Mouse (Mus musculus) brain, embryonic 18.5 days (tissue): ENCODE data around the gene Etv1.

Experiments used
- DNase-seq: peaks from one replicate; pipeline ENCODE4 v3.0.0-alpha.2; 2012; ENCODE audit warnings: low read depth, low spot score

Etv1 gene

GRCm38 (mm10) chr12:38779186-38779777 is at the start of gene Etv1:
Gene Etv1 (plus strand): TSS chr12:38779380.
- no peak for DNase-seq

- DNase-seq = no peak
Observed at GRCm38 (mm10) chr12:38729661-38730060, 49.5 kb upstream of the Etv1 start.

DNA sequence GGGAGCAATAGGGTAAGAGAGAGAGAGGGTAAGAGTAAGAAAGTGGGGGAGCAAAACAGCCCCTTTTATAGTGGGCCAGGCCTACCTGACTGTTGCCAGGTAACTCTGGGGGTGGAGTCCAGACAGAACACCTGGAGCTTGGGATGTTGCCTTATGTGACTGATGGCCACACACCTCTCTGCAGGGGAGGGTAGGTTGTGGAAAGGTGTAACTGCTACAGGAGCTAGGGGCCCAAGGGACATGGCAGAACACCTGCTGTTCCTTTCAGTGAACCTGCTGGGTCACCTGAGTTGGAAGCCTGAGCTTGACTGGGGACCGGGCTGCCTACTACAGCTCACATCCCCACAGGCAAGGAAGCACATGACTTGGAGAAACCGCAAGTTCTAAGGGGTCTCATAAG is 48.4 kb upstream of the Etv1 start:
- no peak for DNase-seq

DNA sequence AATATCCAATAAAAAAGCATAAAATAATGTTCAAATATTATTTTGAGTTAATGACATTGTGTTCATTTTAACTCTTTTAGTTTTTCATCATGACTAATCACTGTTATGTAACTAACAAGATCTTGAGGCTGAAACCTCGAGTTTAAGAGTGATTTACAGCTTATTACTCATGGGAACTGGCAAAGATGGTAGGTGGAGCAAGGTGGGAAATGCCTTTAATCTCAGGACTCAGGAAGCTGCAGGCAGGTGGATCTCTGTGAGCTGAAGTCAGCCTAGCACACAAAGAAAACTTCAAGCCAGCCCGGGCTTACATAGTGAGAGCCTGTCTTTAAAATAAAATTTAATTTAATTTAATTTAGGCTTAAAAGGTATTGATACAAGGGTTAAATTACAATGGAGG is 19.9 kb upstream of the Etv1 start:
- DNase-seq = no peak

DNA sequence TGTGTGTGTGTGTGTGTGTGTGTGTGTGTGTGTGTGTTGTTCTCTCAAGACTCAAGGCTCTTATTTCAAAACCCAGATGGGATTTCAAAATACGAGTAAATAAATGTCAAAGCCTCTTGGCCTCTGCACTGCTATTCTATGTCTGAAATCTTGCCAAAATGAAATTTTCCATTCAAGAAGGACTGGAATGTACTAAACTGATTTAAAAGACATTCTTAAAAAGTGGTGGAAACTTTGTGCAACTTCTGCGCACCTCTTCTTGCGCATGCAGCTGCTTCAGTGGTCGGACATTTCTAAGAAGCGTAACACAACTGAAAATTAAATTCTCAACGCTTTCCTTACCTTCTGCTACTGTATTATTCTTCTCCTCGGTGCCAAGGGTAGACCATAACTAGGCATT is 1.9 kb upstream of the Etv1 start:
- no peak for DNase-seq

DNA sequence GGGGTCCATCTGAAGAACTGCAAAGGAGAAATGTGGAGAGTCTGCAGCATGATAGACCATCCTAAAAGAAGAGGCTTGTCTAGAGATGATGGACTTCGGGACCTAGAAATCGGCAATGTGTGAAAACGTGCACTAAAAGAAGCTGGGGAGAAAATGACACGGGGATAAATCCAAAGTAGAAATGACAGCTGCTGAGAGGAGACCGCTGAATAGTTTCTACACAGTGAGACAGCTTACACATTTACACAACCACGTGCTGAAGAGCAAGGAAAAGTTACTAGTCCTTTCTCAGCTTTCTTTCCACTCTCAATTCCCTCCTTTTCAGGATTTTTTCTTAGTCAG is 1.3 kb upstream of the Etv1 start:
- no peak for DNase-seq

GRCm38 (mm10) chr12:38778299-38779075 is 693 bp upstream of the Etv1 start:
- peak; percentile 76 for DNase-seq

DNA sequence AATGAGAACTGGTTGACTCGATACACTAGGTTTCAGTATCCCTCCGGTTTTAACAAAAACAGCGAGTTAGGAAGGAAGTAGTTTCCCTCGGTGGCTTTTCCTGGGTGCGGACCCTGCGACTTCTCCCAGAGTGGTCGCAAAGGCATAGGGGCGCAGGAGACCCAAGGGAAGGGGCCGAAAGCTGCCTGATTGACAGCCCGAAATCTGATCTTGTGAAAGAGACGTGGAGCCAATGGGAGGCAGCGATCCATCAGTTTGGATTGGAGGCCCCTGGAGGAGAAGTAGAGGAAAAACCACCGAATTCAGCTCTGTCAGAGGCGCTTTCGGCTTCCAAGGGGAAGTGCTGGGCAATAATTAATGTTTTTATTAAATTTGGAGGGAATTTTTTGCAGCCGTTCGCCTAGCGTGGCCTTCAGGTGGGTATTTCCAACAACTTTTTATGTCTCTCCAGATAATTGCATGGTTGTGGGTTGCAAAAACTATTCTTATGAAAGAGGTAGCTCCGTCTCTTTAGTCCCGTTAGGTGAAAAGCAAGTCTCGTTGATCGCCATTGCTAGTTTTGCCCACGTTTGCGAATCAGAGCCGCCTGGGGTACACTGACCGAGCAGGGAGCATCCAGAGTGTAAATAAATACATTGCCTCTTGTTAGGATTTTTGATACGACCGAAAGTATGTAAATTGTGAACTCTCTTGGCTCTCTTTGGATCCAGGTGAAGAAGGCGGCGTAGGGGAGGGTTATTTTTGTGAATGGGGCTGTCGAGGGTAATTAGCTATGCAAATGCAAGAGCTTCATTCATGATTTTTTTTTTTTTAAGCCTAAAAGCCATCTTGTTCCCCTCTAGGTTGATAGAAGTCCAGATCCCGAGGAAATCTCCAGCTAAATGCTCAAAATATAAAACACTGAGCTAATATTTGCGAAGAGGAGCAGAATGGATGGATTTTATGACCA is 1.1 kb downstream of the Etv1 start:
- peak; percentile 73 for DNase-seq

- DNase-seq = no peak
Observed at GRCm38 (mm10) chr12:38780955-38781304, 1.8 kb downstream of the Etv1 start.

DNA sequence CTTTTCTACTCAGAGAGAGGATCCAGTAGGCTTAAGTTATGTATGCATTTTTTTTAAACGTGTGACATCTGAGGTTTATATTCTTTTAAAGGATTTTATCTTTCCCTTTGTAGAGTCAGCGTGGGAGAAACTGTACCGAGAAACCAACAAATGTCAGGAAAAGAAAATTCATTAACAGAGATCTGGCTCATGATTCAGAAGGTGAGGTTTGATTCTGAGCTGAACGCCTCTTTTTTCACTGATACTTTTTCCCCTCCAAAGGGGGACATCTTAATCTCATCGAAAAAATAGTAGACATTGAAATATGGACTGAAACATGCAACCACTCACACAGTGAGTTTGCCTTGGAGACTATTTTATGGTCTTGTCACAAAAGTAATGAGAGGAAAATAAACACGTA is 2.5 kb downstream of the Etv1 start:
- DNase-seq = no peak

DNA sequence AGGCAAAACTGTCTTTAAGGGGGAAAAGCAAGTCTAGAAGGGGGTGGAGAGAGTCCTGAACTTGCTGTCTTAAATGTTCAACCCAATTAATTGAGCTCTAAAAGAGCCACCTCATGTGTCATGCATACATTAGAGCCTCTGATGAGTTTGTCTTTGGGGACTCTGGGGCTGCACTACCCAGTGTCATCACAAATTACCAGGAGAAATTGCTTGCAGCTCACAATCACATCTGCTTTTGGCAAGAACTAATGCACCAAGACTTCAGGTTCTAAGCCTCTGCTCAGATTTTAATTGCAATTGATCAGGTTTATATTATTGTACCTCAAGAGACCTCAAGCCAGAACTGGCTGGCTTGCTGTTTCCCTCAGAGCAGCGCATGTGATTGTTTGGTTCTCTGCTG is 4.1 kb downstream of the Etv1 start:
- no peak for DNase-seq

DNA sequence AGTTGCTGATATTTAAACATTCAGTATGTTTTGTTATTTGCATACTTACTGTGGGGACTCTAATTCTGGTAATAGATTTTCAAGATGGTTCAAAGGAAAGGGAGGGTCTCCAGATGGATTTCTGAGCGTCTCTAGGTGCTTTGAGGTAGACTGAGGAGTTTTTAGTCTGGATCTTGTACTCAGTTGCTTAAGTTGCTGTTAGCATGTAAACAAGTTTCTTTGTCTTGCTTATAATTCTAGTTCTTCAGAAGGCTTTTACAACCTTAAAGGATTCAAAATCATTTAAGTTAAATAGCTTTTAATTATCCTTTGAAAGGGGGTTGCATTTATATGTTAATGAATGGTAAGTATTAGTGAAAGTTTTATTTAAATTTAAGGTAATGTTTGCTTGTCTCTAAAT is 5.0 kb downstream of the Etv1 start:
- DNase-seq = no peak

- no peak for DNase-seq
Observed at GRCm38 (mm10) chr12:38786571-38786970, 7.4 kb downstream of the Etv1 start.

GRCm38 (mm10) chr12:38787704-38788103 is 8.5 kb downstream of the Etv1 start:
- DNase-seq = no peak

DNA sequence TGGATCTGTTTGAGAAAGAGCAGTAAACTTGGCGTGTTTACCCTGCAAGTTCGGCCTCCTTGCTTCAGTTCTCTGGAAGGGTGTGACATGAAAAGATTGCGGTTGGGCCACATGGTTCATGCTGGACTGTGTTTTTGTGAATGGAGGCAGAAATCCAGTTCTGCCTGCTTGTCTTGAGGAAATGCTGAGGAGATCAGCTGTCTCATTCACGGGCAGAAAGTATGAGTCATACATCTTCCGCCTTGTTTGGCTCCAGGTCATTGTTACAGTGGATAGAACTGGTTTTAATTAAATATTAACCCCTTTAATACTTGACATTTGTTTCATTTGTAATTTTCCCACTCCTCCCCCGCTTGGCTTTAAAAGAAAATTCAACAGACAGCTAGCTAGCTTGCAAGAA is 9.4 kb downstream of the Etv1 start:
- DNase-seq = no peak

DNA sequence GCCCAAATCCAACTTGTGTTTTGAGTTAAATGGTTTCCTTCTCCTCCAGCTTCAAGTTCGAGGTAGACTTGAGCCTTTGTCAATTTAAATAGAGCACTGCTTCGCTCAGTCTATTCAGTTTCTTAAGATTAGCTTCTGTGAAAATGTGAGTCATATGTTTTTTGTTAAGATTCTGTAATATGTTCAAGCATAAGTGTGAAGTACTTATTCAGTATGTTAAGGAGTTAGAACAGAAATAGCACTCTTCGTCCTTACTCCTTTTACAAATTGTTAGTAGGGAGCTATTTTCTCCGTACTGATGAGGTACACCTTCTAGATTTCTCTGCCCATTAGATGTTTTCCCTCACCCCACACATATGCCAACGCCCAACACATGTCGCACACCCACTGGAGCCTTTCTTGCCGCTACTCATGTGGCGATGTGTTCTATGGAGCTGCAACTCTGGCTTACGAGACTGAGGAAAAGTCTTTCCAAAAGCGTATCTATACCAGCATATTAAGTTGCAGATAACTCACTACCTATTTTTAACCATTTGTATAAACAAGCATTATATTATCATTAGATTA is 10.7 kb downstream of the Etv1 start:
- no peak for DNase-seq

- DNase-seq = no peak
Observed at GRCm38 (mm10) chr12:38793076-38793475, 13.9 kb downstream of the Etv1 start.

- DNase-seq = no peak
Observed at GRCm38 (mm10) chr12:38793697-38794096, 14.5 kb downstream of the Etv1 start.

- no peak for DNase-seq
Observed at GRCm38 (mm10) chr12:38807031-38807430, 27.9 kb downstream of the Etv1 start.

GRCm38 (mm10) chr12:38812392-38812791 is 33.2 kb downstream of the Etv1 start:
- no peak for DNase-seq

DNA sequence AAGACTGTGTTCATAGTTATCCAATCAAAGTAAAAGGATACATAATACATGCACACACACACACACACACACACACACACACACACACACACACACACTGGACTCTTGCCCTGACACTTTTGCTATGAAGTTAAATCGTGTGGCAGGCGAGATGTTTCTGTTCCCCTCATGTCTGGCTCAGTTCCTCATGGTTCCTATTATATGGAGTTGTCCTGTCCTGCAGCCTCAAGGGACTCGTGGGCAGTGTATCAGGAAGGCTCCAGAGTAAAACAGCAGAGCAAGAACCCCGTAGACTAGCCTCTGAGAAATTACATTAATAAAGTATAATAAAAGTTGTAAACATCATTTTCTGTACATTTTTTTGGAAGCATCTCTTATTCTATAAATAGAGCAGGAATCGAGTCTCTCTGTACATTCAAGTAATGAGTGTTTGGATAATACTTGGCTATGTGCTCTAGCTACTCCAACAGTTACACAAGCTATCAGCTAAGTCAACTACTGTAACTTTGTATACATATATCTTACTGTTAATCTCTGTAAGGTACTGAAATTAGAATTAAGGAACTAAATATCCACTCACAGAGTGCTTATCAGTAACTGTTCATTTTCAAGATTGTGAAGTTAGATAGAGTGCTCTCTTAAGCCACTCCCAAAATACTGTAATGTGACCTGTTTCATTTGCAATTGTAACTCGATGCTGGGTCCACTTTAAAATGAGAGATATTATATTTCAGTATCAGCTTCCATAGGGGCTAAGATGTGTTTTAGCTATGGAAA is 35.0 kb downstream of the Etv1 start:
- no peak for DNase-seq
